Mouse (Mus musculus) MEL (cell line): Measurements from ENCODE around the gene Eci1. TPM values are rescaled to one million over a fixed set of nuclear protein-coding genes. Genes with fewer than 3 reads are reported as not detected.

ENCODE experiments used
- DNase-seq: peaks from one replicate; pipeline ENCODE4 v3.0.0; 2011; ENCODE audit warnings: low read depth, low spot score
- H3K27ac ChIP-seq: 2 replicates; pipeline ENCODE4 v1.5.1; 2012; ENCODE audit warnings: low read depth, mild to moderate bottlenecking, control low read depth, low read length, moderate library complexity; ENCODE audit not compliant: control insufficient read depth
- H3K27me3 ChIP-seq, 2 experiments: fragments of 150-350 bp in 1 of 2; sonication (generic) in 1 of 2; 2 replicates each; pipeline ENCODE4 v1.6.1; 2012; ENCODE audit warnings: low read length in 2 of 2, mild to moderate bottlenecking in 2 of 2, improper control_type of control experiment in 1 of 2, moderate library complexity in 1 of 2; ENCODE audit not compliant: insufficient read depth in 2 of 2, control insufficient read depth in 1 of 2
- H3K36me3 ChIP-seq, 2 experiments: 2 replicates each; pipeline ENCODE4 v1.6.1; 2012 to 2014; ENCODE audit warnings: low read length in 2 of 2, improper control_type of control experiment in 1 of 2, inconsistent platforms in 1 of 2, mild to moderate bottlenecking in 1 of 2; ENCODE audit not compliant: insufficient read depth in 2 of 2, control insufficient read depth in 1 of 2
- H3K4me1 ChIP-seq, 2 experiments: fragments of 150-350 bp in 1 of 2; sonication (generic) in 1 of 2; 2 replicates each; pipeline ENCODE4 v1.6.1; 2012; ENCODE audit warnings: low read length in 2 of 2, improper control_type of control experiment in 1 of 2, mild to moderate bottlenecking in 1 of 2; ENCODE audit not compliant: insufficient read depth in 2 of 2, control insufficient read depth in 1 of 2
- H3K4me3 ChIP-seq, 2 experiments: fragments of 150-350 bp in 1 of 2; sonication (generic) in 1 of 2; 2 replicates each; pipeline ENCODE4 v1.5.1; 2012; ENCODE audit warnings: low read depth in 2 of 2, low read length in 2 of 2, mild to moderate bottlenecking in 2 of 2, moderate library complexity in 2 of 2, control low read depth in 1 of 2, improper control_type of control experiment in 1 of 2; ENCODE audit not compliant: control insufficient read depth in 1 of 2, insufficient read depth in 1 of 2
- H3K79me2 ChIP-seq: 2 replicates; pipeline ENCODE4 v1.6.1; 2012; ENCODE audit warnings: mild to moderate bottlenecking, low read length, moderate library complexity; ENCODE audit not compliant: control insufficient read depth, poor library complexity, insufficient read depth
- H3K9ac ChIP-seq: 2 replicates; pipeline ENCODE4 v1.6.1; 2012; ENCODE audit warnings: low read depth, mild to moderate bottlenecking, control low read depth, low read length, moderate library complexity; ENCODE audit not compliant: control insufficient read depth, poor library complexity, severe bottlenecking
- H3K9me3 ChIP-seq: fragments of 150-350 bp; sonication (generic); replicated peaks from 2 replicates; pipeline ENCODE4 v1.6.1; 2012; ENCODE audit warnings: mild to moderate bottlenecking, low read length, improper control_type of control experiment, moderate library complexity; ENCODE audit not compliant: insufficient read depth
- BHLHE40 ChIP-seq: IDR thresholded peaks from 2 replicates; pipeline ENCODE4 v1.6.1; 2012; ENCODE audit warnings: low read depth, mild to moderate bottlenecking, inconsistent platforms, low read length, improper control_type of control experiment, borderline replicate concordance
- CHD1 ChIP-seq: IDR thresholded peaks from 2 replicates; pipeline ENCODE4 v1.6.1; 2012; ENCODE audit warnings: low read depth, mild to moderate bottlenecking, inconsistent platforms, low read length, improper control_type of control experiment
- CTCF ChIP-seq, 3 experiments: IDR thresholded peaks in 2 of 3; conservative IDR thresholded peaks in 1 of 3; 2 replicates each; pipeline ENCODE4 v1.5.1; 2011 to 2012; ENCODE audit warnings: low read length in 3 of 3, low read depth in 2 of 3, mild to moderate bottlenecking in 2 of 3, improper control_type of control experiment in 1 of 3, inconsistent platforms in 1 of 3, mixed read lengths in 1 of 3, moderate library complexity in 1 of 3; ENCODE audit not compliant: control insufficient read depth in 1 of 3, insufficient read depth in 1 of 3, poor library complexity in 1 of 3, severe bottlenecking in 1 of 3
- ELF1 ChIP-seq: IDR thresholded peaks from 2 replicates; pipeline ENCODE4 v1.6.1; 2014; ENCODE audit warnings: low read depth, mild to moderate bottlenecking, inconsistent platforms, low read length, improper control_type of control experiment, moderate library complexity
- JUND ChIP-seq: IDR thresholded peaks from 2 replicates; pipeline ENCODE4 v1.6.1; 2011; ENCODE audit warnings: low read depth, mild to moderate bottlenecking, improper control_type of control experiment, low read length
- MAFK ChIP-seq: IDR thresholded peaks from 2 replicates; pipeline ENCODE4 v1.6.1; 2011; ENCODE audit warnings: low read depth, mild to moderate bottlenecking, low read length, improper control_type of control experiment, borderline replicate concordance
- MAX ChIP-seq: IDR thresholded peaks from 2 replicates; pipeline ENCODE4 v1.6.1; 2011; ENCODE audit warnings: low read length, improper control_type of control experiment
- MEF2A ChIP-seq: IDR thresholded peaks from 2 replicates; pipeline ENCODE4 v1.6.1; 2014; ENCODE audit warnings: low read depth, mild to moderate bottlenecking, inconsistent platforms, low read length, improper control_type of control experiment; ENCODE audit not compliant: poor library complexity, insufficient replicate concordance, severe bottlenecking; ENCODE audit errors: extremely low read depth
- MYB ChIP-seq: IDR thresholded peaks from 2 replicates; pipeline ENCODE4 v1.6.1; 2011; ENCODE audit warnings: mild to moderate bottlenecking, low read depth, low read length, improper control_type of control experiment
- NELFE ChIP-seq: IDR thresholded peaks from 2 replicates; pipeline ENCODE4 v1.6.1; 2011; ENCODE audit warnings: low read depth, low read length, improper control_type of control experiment
- NRF1 ChIP-seq: IDR thresholded peaks from 2 replicates; pipeline ENCODE4 v1.6.1; 2014; ENCODE audit warnings: low read depth, mild to moderate bottlenecking, inconsistent platforms, low read length, improper control_type of control experiment, moderate library complexity; ENCODE audit not compliant: poor library complexity, insufficient read depth, severe bottlenecking
- POLR2A ChIP-seq, 2 experiments: IDR thresholded peaks; 2 replicates each; pipeline ENCODE4 v1.6.1; 2011 to 2012; ENCODE audit warnings: low read length in 2 of 2, mild to moderate bottlenecking in 2 of 2, control low read depth in 1 of 2, improper control_type of control experiment in 1 of 2, low read depth in 1 of 2, moderate library complexity in 1 of 2; ENCODE audit not compliant: control insufficient read depth in 1 of 2, insufficient read depth in 1 of 2, poor library complexity in 1 of 2
- POLR2AphosphoS2 ChIP-seq: IDR thresholded peaks from 2 replicates; pipeline ENCODE4 v1.6.1; 2011; ENCODE audit warnings: low read length, improper control_type of control experiment
- POLR2AphosphoS5 ChIP-seq: IDR thresholded peaks from 2 replicates; pipeline ENCODE4 v1.6.1; 2012; ENCODE audit warnings: low read depth, borderline replicate concordance, mild to moderate bottlenecking, inconsistent platforms, low read length, moderate library complexity, mixed read lengths
- RAD21 ChIP-seq: IDR thresholded peaks from 2 replicates; pipeline ENCODE4 v1.6.1; 2011; ENCODE audit warnings: mild to moderate bottlenecking, low read depth, low read length, improper control_type of control experiment
- RCOR1 ChIP-seq: IDR thresholded peaks from 2 replicates; pipeline ENCODE4 v1.6.1; 2012; ENCODE audit warnings: low read depth, mild to moderate bottlenecking, inconsistent platforms, low read length, improper control_type of control experiment
- SIN3A ChIP-seq: IDR thresholded peaks from 2 replicates; pipeline ENCODE4 v1.6.1; 2012; ENCODE audit warnings: low read length, improper control_type of control experiment, inconsistent platforms
- USF2 ChIP-seq, 2 experiments: IDR thresholded peaks; 2 replicates each; pipeline ENCODE4 v1.6.1; 2011 to 2012; ENCODE audit warnings: improper control_type of control experiment in 2 of 2, low read length in 2 of 2, borderline replicate concordance in 1 of 2, inconsistent platforms in 1 of 2, low read depth in 1 of 2, mild to moderate bottlenecking in 1 of 2; ENCODE audit not compliant: insufficient read depth in 1 of 2
- ZC3H11A ChIP-seq: IDR thresholded peaks from 2 replicates; pipeline ENCODE4 v1.6.1; 2012; ENCODE audit warnings: low read depth, mild to moderate bottlenecking, inconsistent platforms, low read length, improper control_type of control experiment
- polyA plus RNA-seq, 2 experiments: library from polyadenylated mRNA; stranded (reverse) in 1 of 2; unstranded in 1 of 2; fragments of >175 nt in 1 of 2; fragments of >200 nt in 1 of 2; gene quantifications; 2 replicates each; pipeline versions ENCODE4 v1.2.1 to v1.2.4; 2012; ENCODE audit warnings: low replicate concordance in 2 of 2, low read depth in 1 of 2; ENCODE audit not compliant: insufficient read length in 2 of 2, insufficient read depth in 1 of 2, missing spikeins in 1 of 2
- total RNA-seq: library from RNA; depleted of rRNA; stranded (reverse); fragments of 300-350 nt; gene quantifications from 2 replicates; pipeline ENCODE4 v1.2.3, GENCODE M21; 2012

Eci1 gene
- total and polyA plus RNA-seq, 3 experiments = 48.6 to 65.6 TPM; not detected in 1

GRCm38 (mm10) chr17:24477053-24477984 is 50.9 kb downstream of the Eci1 start:
- Histone ChIP-seq H3K4me1 (peaks cover 0 to 18% of the 10 kb centered on the region in 2 experiments; a peak in 3 of 4 replicates), H3K36me3 (peaks cover 0 to 11% of the 10 kb centered on the region in 2 experiments; a peak in 2 of 4 replicates), H3K79me2 (peaks cover 11% of the 10 kb centered on the region), H3K9ac (no peak overlapping the region; the same call in none of the 2 replicates), H3K9me3 (no peaks in the 10 kb centered on the region), H3K27me3 (no peaks in the 10 kb centered on the region), H3K4me3 (0 out of 4 replicates have a peak overlapping the region, but pooled peaks of 1 of the 2 experiments have one; percentile 77), H3K27ac (no peak overlapping the region)
- no peak for DNase-seq
- TF ChIP-seq POLR2A (IDR thresholded peaks at IDR 0.05; ENCODE audit: control insufficient read depth in 1 of 2, insufficient read depth in 1 of 2, low read depth in 1 of 2, low read length in 2 of 2, poor library complexity in 1 of 2) = no peak
- no peak for TF ChIP-seq CHD1
- TF ChIP-seq MAFK = peak; percentile 53; the same call in 1 of the 2 replicates
- no peak for TF ChIP-seq SIN3A

- H3K27me3 ChIP-seq = no peaks in the 10 kb centered on the region
- H3K4me1 ChIP-seq = peaks cover 0 to 13% of the 10 kb centered on the region in 2 experiments; a peak in 3 of 4 replicates
- peaks cover 7% of the 10 kb centered on the region for H3K79me2 ChIP-seq
- H3K9ac ChIP-seq = peak overlapping the region; percentile 56
- no peak overlapping the region for H3K27ac ChIP-seq
- TF ChIP-seq RCOR1 (no peak), MYB (no peak)
- H3K9me3 ChIP-seq = no peaks in the 10 kb centered on the region
- H3K36me3 ChIP-seq = peaks cover 0 to 8% of the 10 kb centered on the region in 2 experiments; a peak in 2 of 4 replicates
- DNase-seq = peak; percentile 34
- peak overlapping the region; percentile 53 to 77 for H3K4me3 ChIP-seq
Measured at GRCm38 (mm10) chr17:24477985-24478600, 51.7 kb downstream of the Eci1 start.

GRCm38 (mm10) chr17:24478663-24479380 is 52.4 kb downstream of the Eci1 start, which contains the start of gene Mlst8:
Mlst8 (minus strand) TSS chr17:24479078.
- Histone ChIP-seq H3K9ac (peak within 1 kb of the TSS; percentile 95), H3K9me3 (no peaks in the 10 kb centered on the region), H3K4me3 (peak within 1 kb of the TSS; percentile 77 to 80), H3K27me3 (no peaks in the 10 kb centered on the region), H3K4me1 (peaks cover 0 to 13% of the 10 kb centered on the region in 2 experiments; a peak in 3 of 4 replicates), H3K27ac (peak within 1 kb of the TSS; percentile 90), H3K79me2 (peaks cover 7% of the 10 kb centered on the region), H3K36me3 (peaks cover 0 to 8% of the 10 kb centered on the region in 2 experiments; a peak in 2 of 4 replicates)
- DNase-seq = peak; percentile 98
- TF ChIP-seq JUND (no peak), ZC3H11A (no peak), POLR2AphosphoS2 (peak; percentile 97), USF2 (IDR thresholded peaks at IDR 0.05; ENCODE audit: borderline replicate concordance in 1 of 2, insufficient read depth in 1 of 2, low read depth in 1 of 2, low read length in 2 of 2) (no peak), BHLHE40 (no peak), MEF2A (peak; percentile 68; the same call in 1 of the 2 replicates), POLR2A (IDR thresholded peaks at IDR 0.05; ENCODE audit: control insufficient read depth in 1 of 2, insufficient read depth in 1 of 2, low read depth in 1 of 2, low read length in 2 of 2, poor library complexity in 1 of 2) (peak; percentile 91 to 95), MYB (no peak), NRF1 (peak; percentile 97), MAX (peak; percentile 71), NELFE (peak; percentile 96), CTCF (IDR thresholded peaks at IDR 0.05 in 2 of 3, conservative IDR thresholded peaks at IDR 0.05 in 1 of 3; ENCODE audit: control insufficient read depth in 1 of 3, insufficient read depth in 1 of 3, low read depth in 2 of 3, low read length in 3 of 3, poor library complexity in 1 of 3, severe bottlenecking in 1 of 3) (peak; percentile 74 to 96 (median 81)), ELF1 (peak; percentile 60), RAD21 (peak; percentile 38), POLR2AphosphoS5 (no peak)
